Mouse (Mus musculus) neural tube, embryonic 14.5 days (tissue): ENCODE measurements around the gene Gp6. TPM values are rescaled to one million over a fixed set of nuclear protein-coding genes. Genes with fewer than 3 reads are reported as not detected.

Experiments
- ATAC-seq: fragments of 200-750 bp; cut with Nextera tagmentation; 2 replicates; pipeline ENCODE4 v1.8.0; 2017; ENCODE audit warnings: low read depth, mild to moderate bottlenecking, moderate TSS enrichment, moderate library complexity
- H3K27ac ChIP-seq: fragments of 300-500 bp; sonication (generic); 2 replicates; pipeline ENCODE4 v1.5.1; 2014; ENCODE audit warnings: low read depth, mild to moderate bottlenecking, control low read depth, low read length, moderate library complexity, mixed read lengths
- H3K27me3 ChIP-seq: fragments of 300-500 bp; sonication (generic); 2 replicates; pipeline ENCODE4 v1.6.1; 2014; ENCODE audit warnings: low read length; ENCODE audit not compliant: control insufficient read depth, insufficient read depth
- H3K36me3 ChIP-seq: fragments of 300-500 bp; sonication (generic); 2 replicates; pipeline ENCODE4 v1.6.1; 2014; ENCODE audit warnings: low read length, mixed read lengths; ENCODE audit not compliant: control insufficient read depth, insufficient read depth
- H3K4me1 ChIP-seq: fragments of 300-500 bp; sonication (generic); 2 replicates; pipeline ENCODE4 v1.6.1; 2014; ENCODE audit warnings: low read length; ENCODE audit not compliant: control insufficient read depth, insufficient read depth
- H3K4me2 ChIP-seq: fragments of 300-500 bp; sonication (generic); 2 replicates; pipeline ENCODE4 v1.6.1; 2014; ENCODE audit warnings: mild to moderate bottlenecking, low read depth, low read length, control low read depth
- H3K4me3 ChIP-seq: fragments of 300-500 bp; sonication (generic); 2 replicates; pipeline ENCODE4 v1.5.1; 2014; ENCODE audit warnings: low read depth, low read length, control low read depth, mixed read lengths
- H3K9ac ChIP-seq: fragments of 300-500 bp; sonication (generic); replicated peaks from 2 replicates; pipeline ENCODE4 v1.6.1; 2014; ENCODE audit warnings: low read depth, mild to moderate bottlenecking, control low read depth, low read length, mixed read lengths
- H3K9me3 ChIP-seq: fragments of 300-500 bp; sonication (generic); 2 replicates; pipeline ENCODE4 v1.6.1; 2016; ENCODE audit warnings: low read length; ENCODE audit not compliant: control insufficient read depth
- WGBS: fragments of 180-500 bp; shearing (Covaris S2); extraction: QIAGEN DNeasy Blood & Tissue Kit; methylation state at CpG from one replicate; pipeline ENCODE4 v1.1.7; 2014; 5-methylcytosine and 5-hydroxymethylcytosine counted together
- polyA plus RNA-seq: library from polyadenylated mRNA; unstranded; fragments of >200 nt; fragmentation: Nextera tagmentation; extraction: Ambion mirVana; gene quantifications from 2 replicates; pipeline ENCODE4 v1.2.1, GENCODE M21; 2014

The Gp6 gene
- polyA plus RNA-seq = not detected in 2 replicates

- WGBS = 94% methylated on average over 1 of the region's 1 CpGs
- Histone ChIP-seq H3K27ac (no peak within 1 kb of the TSS), H3K9me3 (no peaks in the 10 kb centered on the region), H3K36me3 (no peaks in the 10 kb centered on the region), H3K9ac (no peak within 1 kb of the TSS), H3K27me3 (no peaks in the 10 kb centered on the region), H3K4me2 (no peak within 1 kb of the TSS), H3K4me1 (no peaks in the 10 kb centered on the region), H3K4me3 (no peak within 1 kb of the TSS)
- ATAC-seq = no peak
Measured at GRCm38 (mm10) chr7:4397730-4398129, at the start of gene Gp6. TSS of gene Gp6 (minus strand) at chr7:4397744.

- H3K9me3 ChIP-seq = no peaks in the 10 kb centered on the region
- H3K4me3 ChIP-seq = no peak overlapping the region
- no peak overlapping the region for H3K27ac ChIP-seq
- H3K4me1 ChIP-seq = peaks cover 3% of the 10 kb centered on the region; the same call in 1 of the 2 replicates
- peaks cover 6% of the 10 kb centered on the region for H3K36me3 ChIP-seq
- H3K27me3 ChIP-seq = no peaks in the 10 kb centered on the region
- no peak for ATAC-seq
- 0% methylated on average over 1 of the region's 1 CpGs for WGBS
- H3K9ac ChIP-seq = no peak overlapping the region
- H3K4me2 ChIP-seq = no peak overlapping the region
Measured at GRCm38 (mm10) chr7:4447138-4447537, 49.6 kb upstream of the Gp6 start.

GRCm38 (mm10) chr7:4445216-4445791 is 47.8 kb upstream of the Gp6 start, which contains the start of gene Rdh13:
TSS of gene Rdh13 (minus strand) at chr7:4445649.
- WGBS = under 1% methylated on average over 35 of the region's 35 CpGs
- H3K9me3 ChIP-seq = no peaks in the 10 kb centered on the region
- peak within 1 kb of the TSS; percentile 75 for H3K27ac ChIP-seq
- H3K4me1 ChIP-seq = peaks cover 3% of the 10 kb centered on the region; the same call in 1 of the 2 replicates
- ATAC-seq = peak; percentile 96
- H3K4me2 ChIP-seq = peak within 1 kb of the TSS; percentile 64
- H3K4me3 ChIP-seq = peak within 1 kb of the TSS; percentile 55
- H3K36me3 ChIP-seq = peaks cover 10% of the 10 kb centered on the region
- no peaks in the 10 kb centered on the region for H3K27me3 ChIP-seq
- H3K9ac ChIP-seq = peak within 1 kb of the TSS; percentile 66

- no peaks in the 10 kb centered on the region for H3K27me3 ChIP-seq
- no peak overlapping the region for H3K27ac ChIP-seq
- no peak overlapping the region for H3K4me2 ChIP-seq
- H3K9me3 ChIP-seq = no peaks in the 10 kb centered on the region
- 95% methylated on average over 10 of the region's 10 CpGs for WGBS
- H3K9ac ChIP-seq = no peak overlapping the region
- H3K36me3 ChIP-seq = peaks cover 14% of the 10 kb centered on the region
- no peak for ATAC-seq
- no peak overlapping the region for H3K4me3 ChIP-seq
- peaks cover 3% of the 10 kb centered on the region; the same call in 1 of the 2 replicates for H3K4me1 ChIP-seq
Measured at GRCm38 (mm10) chr7:4440549-4440948, 43.0 kb upstream of the Gp6 start.

GRCm38 (mm10) chr7:4437721-4438120 is 40.2 kb upstream of the Gp6 start:
- Histone ChIP-seq H3K4me1 (no peaks in the 10 kb centered on the region), H3K4me3 (no peak overlapping the region), H3K27me3 (no peaks in the 10 kb centered on the region), H3K27ac (no peak overlapping the region), H3K9ac (no peak overlapping the region), H3K36me3 (peaks cover 19% of the 10 kb centered on the region), H3K4me2 (no peak overlapping the region), H3K9me3 (no peaks in the 10 kb centered on the region)
- WGBS = 94% methylated on average over 2 of the region's 2 CpGs
- no peak for ATAC-seq

DNA sequence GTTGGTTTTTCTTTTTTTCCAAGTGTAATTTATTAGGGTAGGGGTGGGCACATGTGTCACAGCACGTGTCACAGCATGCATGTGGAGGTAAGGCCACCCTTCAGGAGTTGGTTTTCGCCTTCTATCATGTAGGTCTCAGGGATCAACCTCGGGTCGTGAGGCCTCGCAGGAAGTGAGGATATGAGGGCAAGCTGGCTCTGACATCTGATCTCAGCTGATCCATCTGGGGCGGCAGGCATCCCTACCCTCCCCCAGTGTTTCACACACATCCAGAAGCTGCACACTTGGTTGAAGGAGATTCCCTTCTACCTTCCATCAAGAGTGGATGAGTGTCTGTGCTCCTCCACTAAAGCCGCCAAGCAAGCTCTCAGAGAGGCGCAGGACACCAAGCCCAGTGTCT is 34.5 kb upstream of the Gp6 start:
- no peaks in the 10 kb centered on the region for H3K27me3 ChIP-seq
- H3K4me3 ChIP-seq = no peak overlapping the region
- no peak for ATAC-seq
- H3K4me2 ChIP-seq = no peak overlapping the region
- H3K9me3 ChIP-seq = no peaks in the 10 kb centered on the region
- 96% methylated on average over 8 of the region's 8 CpGs for WGBS
- H3K36me3 ChIP-seq = peaks cover 29% of the 10 kb centered on the region
- no peak overlapping the region for H3K27ac ChIP-seq
- no peaks in the 10 kb centered on the region for H3K4me1 ChIP-seq
- H3K9ac ChIP-seq = no peak overlapping the region

- Histone ChIP-seq H3K36me3 (peaks cover 31% of the 10 kb centered on the region), H3K9me3 (no peaks in the 10 kb centered on the region), H3K4me2 (no peak overlapping the region), H3K9ac (no peak overlapping the region), H3K27me3 (no peaks in the 10 kb centered on the region), H3K27ac (no peak overlapping the region), H3K4me3 (no peak overlapping the region), H3K4me1 (no peaks in the 10 kb centered on the region)
- ATAC-seq = no peak
- WGBS = 80% methylated on average over 6 of the region's 6 CpGs
Measured at GRCm38 (mm10) chr7:4431548-4431947, 34.0 kb upstream of the Gp6 start.

DNA sequence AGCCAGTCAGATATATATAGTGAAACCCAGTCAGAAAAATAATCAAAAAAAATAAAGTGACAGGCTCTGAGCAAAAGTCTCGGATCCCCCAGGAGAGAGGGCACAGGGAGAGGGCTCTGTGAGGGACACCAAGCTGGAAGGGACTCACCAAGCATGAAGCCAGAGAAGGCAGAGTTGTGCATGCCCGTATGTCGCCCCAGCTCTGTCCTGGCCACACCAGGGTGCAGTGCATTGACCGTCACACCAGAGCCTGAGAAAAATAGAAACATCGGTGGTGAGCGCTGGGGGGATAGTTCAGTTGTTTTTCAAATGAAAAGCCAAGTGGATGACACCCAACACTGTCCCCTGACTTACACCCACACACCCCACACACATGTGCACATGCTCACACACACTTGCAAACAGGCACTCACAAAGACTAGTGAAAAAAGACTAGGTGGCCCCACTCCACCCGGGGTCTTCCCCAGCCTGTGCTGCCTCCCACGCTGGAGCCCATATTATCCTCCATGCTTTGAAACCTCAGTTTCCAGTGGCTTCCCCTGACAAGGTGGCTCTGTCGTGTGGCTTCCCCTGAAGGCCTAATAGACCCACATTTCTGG is 32.8 kb upstream of the Gp6 start:
- peaks cover 27% of the 10 kb centered on the region for H3K36me3 ChIP-seq
- H3K9ac ChIP-seq = no peak overlapping the region
- H3K27ac ChIP-seq = no peak overlapping the region
- H3K4me1 ChIP-seq = no peaks in the 10 kb centered on the region
- no peaks in the 10 kb centered on the region for H3K27me3 ChIP-seq
- H3K4me3 ChIP-seq = no peak overlapping the region
- H3K9me3 ChIP-seq = no peaks in the 10 kb centered on the region
- WGBS = 97% methylated on average over 9 of the region's 9 CpGs
- no peak for ATAC-seq
- H3K4me2 ChIP-seq = no peak overlapping the region

DNA sequence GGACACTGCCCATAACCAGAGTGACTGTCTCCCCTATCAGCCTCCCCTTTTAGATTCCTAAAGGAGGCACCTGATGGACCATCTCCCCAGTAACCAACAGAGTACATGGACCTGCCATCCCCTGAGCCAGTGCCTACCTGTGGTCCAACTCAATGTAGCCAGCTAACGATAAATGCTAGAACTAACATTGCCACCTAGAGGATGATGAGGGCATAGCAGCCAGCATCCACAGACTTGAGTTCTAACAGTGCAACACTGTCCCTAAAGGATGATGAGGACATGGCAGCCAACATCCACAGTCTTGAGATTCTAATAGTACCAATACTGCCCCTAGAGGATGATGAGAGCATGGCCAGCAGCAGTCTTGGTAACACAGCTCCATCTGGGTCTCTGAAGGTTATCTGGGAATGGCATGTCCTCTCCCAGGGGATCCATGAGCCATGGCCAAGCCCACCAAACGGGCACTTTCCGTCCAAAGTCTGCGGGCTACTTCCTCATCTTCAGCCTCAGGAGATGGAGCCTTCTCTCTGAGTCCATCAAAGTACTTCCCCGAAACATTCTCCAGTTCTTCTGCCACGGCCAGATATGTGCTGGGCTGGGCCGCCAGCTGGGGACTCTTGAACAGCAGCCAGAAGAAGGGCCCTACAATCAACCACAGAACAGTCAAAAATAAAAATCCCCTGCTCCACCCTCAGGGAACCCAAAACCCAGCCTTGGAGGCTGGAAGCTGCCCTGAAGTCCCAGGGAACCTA is 29.8 kb upstream of the Gp6 start:
- H3K36me3 ChIP-seq = peaks cover 22% of the 10 kb centered on the region
- H3K27me3 ChIP-seq = no peaks in the 10 kb centered on the region
- H3K27ac ChIP-seq = no peak overlapping the region
- no peak overlapping the region for H3K4me2 ChIP-seq
- ATAC-seq = peak; percentile 95
- H3K9ac ChIP-seq = no peak overlapping the region
- H3K4me1 ChIP-seq = no peaks in the 10 kb centered on the region
- no peaks in the 10 kb centered on the region for H3K9me3 ChIP-seq
- H3K4me3 ChIP-seq = no peak overlapping the region
- 76% methylated on average over 7 of the region's 7 CpGs for WGBS
